Mouse (Mus musculus) heart, embryonic 10.5 days (tissue): Measurements from ENCODE around the gene Tbc1d13. TPM values are rescaled to one million over a fixed set of nuclear protein-coding genes. Genes with fewer than 3 reads are reported as not detected.
"Not testable (repeated sequence)": the region's sequence is repeated elsewhere in the genome, so short reads cannot be mapped to it uniquely, and the experiment has no call there.

Experiments used
- DNase-seq: peaks from one replicate; pipeline ENCODE4 v3.0.0-alpha.2; 2017; ENCODE audit warnings: low spot score
- H3K27ac ChIP-seq: fragments of 300-500 bp; sonication (generic); 2 replicates; pipeline ENCODE4 v1.5.1; 2016; ENCODE audit warnings: mild to moderate bottlenecking
- H3K27me3 ChIP-seq: fragments of 300-500 bp; sonication (generic); 2 replicates; pipeline ENCODE4 v1.6.1; 2016; ENCODE audit warnings: mild to moderate bottlenecking; ENCODE audit not compliant: poor library complexity, insufficient read depth, severe bottlenecking
- H3K36me3 ChIP-seq: fragments of 300-500 bp; sonication (generic); 2 replicates; pipeline ENCODE4 v1.6.1; 2016; ENCODE audit warnings: mild to moderate bottlenecking, moderate library complexity
- H3K4me1 ChIP-seq: fragments of 300-500 bp; sonication (generic); 2 replicates; pipeline ENCODE4 v1.6.1; 2016; ENCODE audit warnings: mild to moderate bottlenecking
- H3K4me3 ChIP-seq: fragments of 300-500 bp; sonication (generic); 2 replicates; pipeline ENCODE4 v1.5.1; 2016; ENCODE audit warnings: mild to moderate bottlenecking, moderate library complexity
- H3K9me3 ChIP-seq: fragments of 300-500 bp; sonication (generic); 2 replicates; pipeline ENCODE4 v1.6.1; 2016; ENCODE audit warnings: mild to moderate bottlenecking, moderate library complexity
- WGBS: fragments of 180-500 bp; shearing (Covaris S2); methylation state at CpG from one replicate; pipeline ENCODE4 v1.1.7; 2016; 5-methylcytosine and 5-hydroxymethylcytosine counted together
- polyA plus RNA-seq: library from polyadenylated mRNA; unstranded; fragments of >200 nt; fragmentation: Nextera tagmentation; extraction: Ambion mirVana; gene quantifications from 2 replicates; pipeline ENCODE4 v1.2.1, GENCODE M21; 2016

Gene Tbc1d13
- polyA plus RNA-seq, 1 experiment from 2014 or later, result 6.8 TPM

- Histone ChIP-seq H3K27me3 (0 out of 2 replicates have a peak, but pooled peaks cover 4% of the 10 kb centered on the region), H3K27ac (peak overlapping the region; percentile 96), H3K36me3 (peaks cover 46% of the 10 kb centered on the region), H3K4me3 (peak overlapping the region; percentile 82), H3K9me3 (peaks cover 2% of the 10 kb centered on the region; the same call in 1 of the 2 replicates), H3K4me1 (peaks cover 22% of the 10 kb centered on the region)
- WGBS, result 2% methylated on average over 19 of the region's 19 CpGs
- no peak for DNase-seq
Observed at GRCm38 (mm10) chr2:30171997-30172382, 38.4 kb downstream of the Tbc1d13 start.

GRCm38 (mm10) chr2:30173541-30174240 is 40.1 kb downstream of the Tbc1d13 start:
- H3K4me1 ChIP-seq, result peaks cover 35% of the 10 kb centered on the region
- 0 out of 2 replicates have a peak, but pooled peaks cover 4% of the 10 kb centered on the region for H3K27me3 ChIP-seq
- no peak overlapping the region for H3K4me3 ChIP-seq
- no peaks in the 10 kb centered on the region for H3K9me3 ChIP-seq
- DNase-seq, result no peak
- 95% methylated on average over 20 of the region's 20 CpGs for WGBS
- peaks cover 49% of the 10 kb centered on the region for H3K36me3 ChIP-seq
- no peak overlapping the region for H3K27ac ChIP-seq

- Histone ChIP-seq H3K9me3 (no peaks in the 10 kb centered on the region), H3K27ac (no peak overlapping the region), H3K36me3 (peaks cover 49% of the 10 kb centered on the region), H3K4me3 (no peak overlapping the region), H3K27me3 (0 out of 2 replicates have a peak, but pooled peaks cover 4% of the 10 kb centered on the region), H3K4me1 (peaks cover 35% of the 10 kb centered on the region)
- DNase-seq, result no peak
- WGBS, result 74% methylated on average over 8 of the region's 8 CpGs
Observed at GRCm38 (mm10) chr2:30175897-30176296, 42.4 kb downstream of the Tbc1d13 start.

- Histone ChIP-seq H3K4me3 (no peak overlapping the region), H3K27ac (no peak overlapping the region), H3K9me3 (no peaks in the 10 kb centered on the region), H3K27me3 (0 out of 2 replicates have a peak, but pooled peaks cover 4% of the 10 kb centered on the region), H3K4me1 (peaks cover 31% of the 10 kb centered on the region), H3K36me3 (peaks cover 49% of the 10 kb centered on the region)
- 100% methylated on average over 2 of the region's 2 CpGs for WGBS
- no peak for DNase-seq
Observed at GRCm38 (mm10) chr2:30176561-30176960, 43.0 kb downstream of the Tbc1d13 start.

- no peaks in the 10 kb centered on the region for H3K9me3 ChIP-seq
- H3K4me1 ChIP-seq, result peaks cover 18% of the 10 kb centered on the region
- 2% methylated on average over 54 of the region's 54 CpGs for WGBS
- H3K36me3 ChIP-seq, result peaks cover 43% of the 10 kb centered on the region
- H3K27me3 ChIP-seq, result 0 out of 2 replicates have a peak, but pooled peaks cover 2% of the 10 kb centered on the region
- peak within 1 kb of the TSS; percentile 76 for H3K4me3 ChIP-seq
- peak within 1 kb of the TSS; percentile 87 for H3K27ac ChIP-seq
- DNase-seq, result peak; percentile 98
Observed at GRCm38 (mm10) chr2:30177700-30178675, 44.4 kb downstream of the Tbc1d13 start, which contains the start of gene Spout1. TSS of gene Spout1 (minus strand) at chr2:30178459.

- not testable (repeated sequence) for H3K9me3 ChIP-seq, H3K27ac ChIP-seq, H3K27me3 ChIP-seq, DNase-seq
- 57% methylated on average over 7 of the region's 7 CpGs for WGBS
- Histone ChIP-seq H3K4me3 (peak overlapping the region; percentile 76), H3K4me1 (peaks cover 15% of the 10 kb centered on the region), H3K36me3 (peaks cover 36% of the 10 kb centered on the region)
Observed at GRCm38 (mm10) chr2:30178711-30179110, 45.2 kb downstream of the Tbc1d13 start.

- Histone ChIP-seq H3K4me1 (peaks cover 25% of the 10 kb centered on the region), H3K36me3 (peaks cover 25% of the 10 kb centered on the region), H3K4me3 (no peak overlapping the region), H3K27me3 (no peaks in the 10 kb centered on the region), H3K9me3 (0 out of 2 replicates have a peak, but pooled peaks cover 4% of the 10 kb centered on the region), H3K27ac (no peak overlapping the region)
- no peak for DNase-seq
- 79% methylated on average over 2 of the region's 2 CpGs for WGBS
Observed at GRCm38 (mm10) chr2:30182424-30182823, 48.9 kb downstream of the Tbc1d13 start.

- no peaks in the 10 kb centered on the region for H3K27me3 ChIP-seq
- 0 out of 2 replicates have a peak, but pooled peaks cover 4% of the 10 kb centered on the region for H3K9me3 ChIP-seq
- peaks cover 17% of the 10 kb centered on the region for H3K4me1 ChIP-seq
- no peak overlapping the region for H3K27ac ChIP-seq
- H3K36me3 ChIP-seq, result peaks cover 31% of the 10 kb centered on the region
- 62% methylated on average over 3 of the region's 3 CpGs for WGBS
- no peak for DNase-seq
- no peak overlapping the region for H3K4me3 ChIP-seq
Observed at GRCm38 (mm10) chr2:30183721-30184120, 50.2 kb downstream of the Tbc1d13 start.

GRCm38 (mm10) chr2:30185276-30185675 is 51.7 kb downstream of the Tbc1d13 start:
- no peaks in the 10 kb centered on the region for H3K27me3 ChIP-seq
- H3K36me3 ChIP-seq, result peaks cover 36% of the 10 kb centered on the region
- H3K9me3 ChIP-seq, result 0 out of 2 replicates have a peak, but pooled peaks cover 4% of the 10 kb centered on the region
- H3K4me1 ChIP-seq, result peaks cover 17% of the 10 kb centered on the region
- WGBS, result 72% methylated on average over 6 of the region's 6 CpGs
- peak; percentile 93 for DNase-seq
- no peak overlapping the region; the same call in 1 of the 2 replicates for H3K4me3 ChIP-seq
- peak overlapping the region; percentile 67 for H3K27ac ChIP-seq

GRCm38 (mm10) chr2:30185681-30186080 is 52.1 kb downstream of the Tbc1d13 start:
- Histone ChIP-seq H3K9me3 (0 out of 2 replicates have a peak, but pooled peaks cover 4% of the 10 kb centered on the region), H3K36me3 (peaks cover 39% of the 10 kb centered on the region), H3K4me3 (no peak overlapping the region), H3K4me1 (peaks cover 17% of the 10 kb centered on the region), H3K27ac (peak overlapping the region; percentile 0), H3K27me3 (no peaks in the 10 kb centered on the region)
- no peak for DNase-seq
- 76% methylated on average over 3 of the region's 3 CpGs for WGBS

- H3K9me3 ChIP-seq, result no peaks in the 10 kb centered on the region
- H3K36me3 ChIP-seq, result peaks cover 28% of the 10 kb centered on the region
- H3K27ac ChIP-seq, result no peak overlapping the region
- 88% methylated on average over 12 of the region's 12 CpGs for WGBS
- H3K4me1 ChIP-seq, result peaks cover 4% of the 10 kb centered on the region; the same call in 1 of the 2 replicates
- H3K27me3 ChIP-seq, result no peaks in the 10 kb centered on the region
- no peak overlapping the region for H3K4me3 ChIP-seq
- DNase-seq, result no peak
Observed at GRCm38 (mm10) chr2:30191790-30192580, 58.4 kb downstream of the Tbc1d13 start.

GRCm38 (mm10) chr2:30194656-30195055 is 61.1 kb downstream of the Tbc1d13 start:
- 74% methylated on average over 3 of the region's 3 CpGs for WGBS
- peaks cover 22% of the 10 kb centered on the region for H3K36me3 ChIP-seq
- no peaks in the 10 kb centered on the region for H3K9me3 ChIP-seq
- H3K4me3 ChIP-seq, result no peak overlapping the region
- no peak overlapping the region for H3K27ac ChIP-seq
- DNase-seq, result no peak
- H3K4me1 ChIP-seq, result peaks cover 7% of the 10 kb centered on the region
- no peaks in the 10 kb centered on the region for H3K27me3 ChIP-seq
